Comparison of ENCODE assay signal across 39 mouse cellular contexts in the genomic region with DNA sequence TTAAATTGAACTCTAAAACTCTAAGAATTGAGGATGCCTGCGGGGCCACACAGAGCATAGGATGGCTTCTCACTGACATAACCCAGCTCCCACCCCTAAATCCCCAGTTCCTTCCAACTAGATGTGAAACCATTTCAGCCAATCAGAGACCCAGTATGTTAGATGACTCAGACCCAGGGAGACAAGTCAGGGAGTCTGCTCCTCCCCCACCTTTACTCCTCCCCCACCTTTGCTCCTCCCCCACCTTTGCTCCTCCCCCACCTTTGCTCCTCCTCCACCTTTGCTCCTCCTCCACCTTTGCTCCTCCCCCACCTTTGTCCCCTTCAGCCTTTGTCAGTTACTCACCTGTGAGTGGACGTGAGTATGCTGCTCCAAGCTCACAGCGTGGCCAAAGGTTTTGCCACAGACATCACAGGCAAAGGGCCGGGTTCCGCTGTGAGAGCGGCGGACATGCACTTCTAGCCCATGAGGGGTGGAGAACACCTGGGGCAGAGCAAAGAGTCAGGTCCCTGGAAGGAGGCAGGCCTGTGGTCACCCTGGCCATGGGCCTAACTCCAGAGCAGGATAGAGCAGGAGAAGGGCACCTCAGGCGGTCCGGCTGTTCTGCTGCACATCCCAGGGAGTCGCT. TPM values are rescaled to one million over a fixed set of nuclear protein-coding genes. Genes with fewer than 3 reads are reported as not detected.
DNase-seq lines count a peak whose midpoint lies in the region; ATAC-seq and TF ChIP-seq lines count a peak whose summit lies in the region.
"Had no signal": no experiment of that assay in that cellular context is flagged by ENCODE, and none has a peak within 500 bp of the region (broad histone marks: within the 10 kb centered on the region; RNA-seq: fewer than 3 reads in every experiment).

No protein-coding gene starts in this region.

- H3K27ac ChIP-seq in liver, embryonic 12.5 days, result peak overlapping the region; percentile 90
- no peak overlapping the region for H3K27ac ChIP-seq in liver, postnatal 0 days (ENCODE audit: low read depth)
- H3K27ac ChIP-seq in liver, embryonic 13.5 days, result peak overlapping the region; percentile 99
- H3K27ac ChIP-seq in hindbrain, postnatal 0 days, result no peak overlapping the region
- H3K27ac ChIP-seq: embryonic facial prominence, embryonic 15.5 days; forebrain, embryonic 12.5 days; intestine, embryonic 15.5 days; kidney, embryonic 15.5 days; left cerebral cortex, adult 2 months; limb, embryonic 13.5 days; macrophage; stomach, embryonic 15.5 days had no signal

- TF ChIP-seq CTCF in liver, postnatal 0 days (IDR thresholded peaks at IDR 0.05; ENCODE audit: low read depth), result no peak
- no peak for TF ChIP-seq CTCF in G1E (IDR thresholded peaks at IDR 0.05; ENCODE audit: low read depth, low read length)
- TF ChIP-seq CTCF in hindbrain, postnatal 0 days (IDR thresholded peaks at IDR 0.05; ENCODE audit: low read depth), result no peak

- 92% methylated on average over 10 of the region's 10 CpGs for WGBS in liver, embryonic 12.5 days (ENCODE audit: insufficient replicate concordance)
- WGBS in liver, postnatal 0 days (ENCODE audit: insufficient replicate concordance), result 90% methylated on average over 10 of the region's 10 CpGs
- WGBS in liver, embryonic 13.5 days (ENCODE audit: insufficient replicate concordance), result 88% methylated on average over 10 of the region's 10 CpGs
- 67% methylated on average over 10 of the region's 10 CpGs for WGBS in hindbrain, postnatal 0 days

- H3K9ac ChIP-seq in liver, embryonic 12.5 days, result no peak overlapping the region
- no peak overlapping the region for H3K9ac ChIP-seq in liver, postnatal 0 days (replicated peaks)
- H3K9ac ChIP-seq in liver, embryonic 13.5 days, result no peak overlapping the region
- no peak overlapping the region for H3K9ac ChIP-seq in hindbrain, postnatal 0 days (replicated peaks; ENCODE audit: low read length)
- H3K9ac ChIP-seq: embryonic facial prominence, embryonic 15.5 days; forebrain, embryonic 12.5 days; forebrain, postnatal 0 days; intestine, embryonic 15.5 days; kidney, embryonic 15.5 days; limb, embryonic 13.5 days; stomach, embryonic 15.5 days had no signal

- peaks cover 89% of the 10 kb centered on the region for H3K36me3 ChIP-seq in liver, embryonic 12.5 days
- peaks cover 52% of the 10 kb centered on the region for H3K36me3 ChIP-seq in liver, postnatal 0 days (replicated peaks; ENCODE audit: insufficient read depth, low read length)
- peaks cover 99% of the 10 kb centered on the region for H3K36me3 ChIP-seq in G1E (replicated peaks)
- H3K36me3 ChIP-seq in liver, embryonic 13.5 days, result peaks cover 91% of the 10 kb centered on the region
- H3K36me3 ChIP-seq in hindbrain, postnatal 0 days (ENCODE audit: insufficient read depth, low read length), result no peaks in the 10 kb centered on the region
- H3K36me3 ChIP-seq: embryonic facial prominence, embryonic 10.5 days; embryonic facial prominence, embryonic 15.5 days; forebrain, embryonic 12.5 days; intestine, embryonic 15.5 days; kidney, embryonic 15.5 days; limb, embryonic 13.5 days; stomach, embryonic 15.5 days had no signal

- TF ChIP-seq EP300 in liver, postnatal 0 days (IDR thresholded peaks at IDR 0.05; ENCODE audit: low read depth), result no peak

- no peak for DNase-seq in liver, postnatal 0 days
- peak; percentile 69 for DNase-seq in G1E (ENCODE audit: low spot score)
- DNase-seq in liver, embryonic 13.5 days, result no peak
- no peak for DNase-seq in layer of hippocampus, postnatal 25 days (ENCODE audit: extremely low spot score in 1 of 2, low spot score in 1 of 2)
- DNase-seq in embryo, embryonic 9.5 days (ENCODE audit: extremely low spot score), result no peak
- DNase-seq in hindbrain, postnatal 0 days (ENCODE audit: low spot score), result no peak
- DNase-seq: adrenal gland, postnatal 25 days; B cell, adult 2 months; cerebellum, adult 18-20 months; cerebellum, postnatal 14 days; forebrain, postnatal 0 days; gastrocnemius, postnatal 10 days; heart, postnatal 14 days; kidney, postnatal 25 days; lung, adult 2 months; lung, postnatal 10 days; midbrain, embryonic 14.5 days; right cerebral cortex, postnatal 14 days; thymus, postnatal 14 days had no signal

- no peaks in the 10 kb centered on the region for H3K27me3 ChIP-seq in liver, embryonic 12.5 days (replicated peaks)
- no peaks in the 10 kb centered on the region for H3K27me3 ChIP-seq in liver, postnatal 0 days (ENCODE audit: insufficient read depth, low read length)
- H3K27me3 ChIP-seq in G1E (ENCODE audit: insufficient read depth, low read length), result no peaks in the 10 kb centered on the region
- no peaks in the 10 kb centered on the region for H3K27me3 ChIP-seq in liver, embryonic 13.5 days
- H3K27me3 ChIP-seq in hindbrain, postnatal 0 days (ENCODE audit: insufficient read depth, low read length), result no peaks in the 10 kb centered on the region; the same call in 1 of the 2 replicates
- H3K27me3 ChIP-seq: embryonic facial prominence, embryonic 15.5 days; intestine, embryonic 15.5 days; kidney, embryonic 15.5 days; stomach, embryonic 15.5 days had no signal

- H3K4me1 ChIP-seq in liver, embryonic 12.5 days, result peaks cover 99% of the 10 kb centered on the region
- peaks cover 17% of the 10 kb centered on the region for H3K4me1 ChIP-seq in liver, postnatal 0 days (ENCODE audit: insufficient read depth)
- H3K4me1 ChIP-seq in G1E (ENCODE audit: insufficient read depth, low read depth, low read length), result peaks cover 99% of the 10 kb centered on the region
- H3K4me1 ChIP-seq in liver, embryonic 13.5 days (replicated peaks), result peaks cover 99% of the 10 kb centered on the region
- no peaks in the 10 kb centered on the region for H3K4me1 ChIP-seq in hindbrain, postnatal 0 days (ENCODE audit: insufficient read depth, low read length)
- H3K4me1 ChIP-seq: forebrain, embryonic 12.5 days had no signal

- H3K4me2 ChIP-seq in liver, embryonic 12.5 days, result no peak overlapping the region
- no peak overlapping the region for H3K4me2 ChIP-seq in liver, postnatal 0 days (ENCODE audit: low read depth, low read length)
- no peak overlapping the region for H3K4me2 ChIP-seq in liver, embryonic 13.5 days
- no peak overlapping the region for H3K4me2 ChIP-seq in hindbrain, postnatal 0 days (ENCODE audit: low read depth, low read length)
- H3K4me2 ChIP-seq: embryonic facial prominence, embryonic 15.5 days; forebrain, embryonic 12.5 days; intestine, embryonic 15.5 days; kidney, embryonic 15.5 days; limb, embryonic 13.5 days; stomach, embryonic 15.5 days had no signal

- no peak overlapping the region for H3K4me3 ChIP-seq in liver, embryonic 12.5 days
- H3K4me3 ChIP-seq in liver, postnatal 0 days (ENCODE audit: low read depth, low read length), result no peak overlapping the region
- peak overlapping the region; percentile 64; the same call in 1 of the 2 replicates for H3K4me3 ChIP-seq in G1E (ENCODE audit: low read depth, low read length)
- no peak overlapping the region for H3K4me3 ChIP-seq in liver, embryonic 13.5 days (replicated peaks)
- H3K4me3 ChIP-seq in hindbrain, postnatal 0 days (ENCODE audit: low read length), result no peak overlapping the region
- H3K4me3 ChIP-seq: embryonic facial prominence, embryonic 10.5 days; embryonic facial prominence, embryonic 15.5 days; forebrain, embryonic 12.5 days; intestine, embryonic 15.5 days; kidney, embryonic 15.5 days; left cerebral cortex, adult 2 months; limb, embryonic 13.5 days; stomach, embryonic 15.5 days had no signal

- H3K9me3 ChIP-seq in liver, embryonic 12.5 days (replicated peaks), result no peaks in the 10 kb centered on the region
- H3K9me3 ChIP-seq in liver, postnatal 0 days (ENCODE audit: low read length), result no peaks in the 10 kb centered on the region
- H3K9me3 ChIP-seq in G1E (replicated peaks), result no peaks in the 10 kb centered on the region
- H3K9me3 ChIP-seq in liver, embryonic 13.5 days (replicated peaks), result no peaks in the 10 kb centered on the region
- no peaks in the 10 kb centered on the region for H3K9me3 ChIP-seq in hindbrain, postnatal 0 days (ENCODE audit: low read length)
- H3K9me3 ChIP-seq: embryonic facial prominence, embryonic 10.5 days; embryonic facial prominence, embryonic 15.5 days; forebrain, embryonic 12.5 days; intestine, embryonic 15.5 days; kidney, embryonic 15.5 days; limb, embryonic 13.5 days; stomach, embryonic 15.5 days had no signal

- ATAC-seq in liver, embryonic 12.5 days, result no peak
- no peak for ATAC-seq in liver, postnatal 0 days
- ATAC-seq in G1E (ENCODE audit: extremely low read depth, insufficient number of reproducible peaks, low FRiP score, poor library complexity, severe bottlenecking), result no peak
- no peak for ATAC-seq in liver, embryonic 13.5 days (ENCODE audit: low read depth)
- no peak for ATAC-seq in hindbrain, postnatal 0 days
- ATAC-seq: forebrain, postnatal 0 days; hindbrain, embryonic 16.5 days; intestine, embryonic 15.5 days had no signal

RNA-seq across cellular contexts. Expression of a gene that starts 9.2 kb away (rescaled TPM):
- polyA plus RNA-seq in liver, embryonic 12.5 days (2016; fragmentation: Nextera tagmentation; extraction: Ambion mirVana), result 117 and 121 TPM in 2 replicates
- polyA plus RNA-seq in liver, postnatal 0 days (2015; fragmentation: Nextera tagmentation; extraction: Ambion mirVana), result 48.9 and 52.2 TPM in 2 replicates
- total RNA-seq in G1E (2014; fragmentation: Nextera tagmentation), result 537 and 588 TPM in 2 replicates
- 104 and 131 TPM in 2 replicates for total RNA-seq in G1E (2017)
- 649 and 739 TPM in 2 replicates for polyA plus RNA-seq in G1E (2012)
- polyA plus RNA-seq in liver, embryonic 13.5 days (2015; fragmentation: Nextera tagmentation; extraction: Ambion mirVana), result 99.2 and 109 TPM in 2 replicates
- total RNA-seq in layer of hippocampus, postnatal 25 days (2021), result not detected
- not detected in 2 replicates for total RNA-seq in hindbrain, postnatal 0 days (2014; rRNA removed)
- polyA plus RNA-seq in hindbrain, postnatal 0 days (2015; fragmentation: Nextera tagmentation; extraction: Ambion mirVana), result not detected in 2 replicates
- total RNA-seq: adrenal gland, postnatal 25 days; forebrain, postnatal 0 days; heart, postnatal 14 days; layer of hippocampus, adult 18-20 months; layer of hippocampus, postnatal 10 days; left cerebral cortex, adult 2 months; left cerebral cortex, postnatal 36 days had no signal
- polyA plus RNA-seq: cortical plate, adult 2 months; embryonic facial prominence, embryonic 15.5 days; forebrain, postnatal 0 days; hindbrain, embryonic 16.5 days; neural tube, embryonic 14.5 days had no signal

RNA-seq across cellular contexts. Expression of a gene that starts 28.5 kb away (rescaled TPM):
- 12.5 and 13.6 TPM in 2 replicates for polyA plus RNA-seq in liver, embryonic 12.5 days (2016; fragmentation: Nextera tagmentation; extraction: Ambion mirVana)
- 3.7 TPM in 2 replicates for polyA plus RNA-seq in liver, postnatal 0 days (2015; fragmentation: Nextera tagmentation; extraction: Ambion mirVana)
- 35.7 and 39.0 TPM in 2 replicates for total RNA-seq in G1E (2014; fragmentation: Nextera tagmentation)
- 22.1 and 26.6 TPM in 2 replicates for total RNA-seq in G1E (2017)
- polyA plus RNA-seq in G1E (2012), result 3.5 and 5.8 TPM in 2 replicates
- 7.8 and 8.4 TPM in 2 replicates for polyA plus RNA-seq in liver, embryonic 13.5 days (2015; fragmentation: Nextera tagmentation; extraction: Ambion mirVana)
- 10 to 100 TPM; 36.1 to 44.0 TPM for total RNA-seq in layer of hippocampus, postnatal 25 days (2021)
- total RNA-seq in hindbrain, postnatal 0 days (2014; rRNA removed), result 33.9 and 42.3 TPM in 2 replicates
- 20.0 and 22.7 TPM in 2 replicates for polyA plus RNA-seq in hindbrain, postnatal 0 days (2015; fragmentation: Nextera tagmentation; extraction: Ambion mirVana)

RNA-seq across cellular contexts. Expression of a gene that starts 29.0 kb away (rescaled TPM):
- polyA plus RNA-seq in liver, embryonic 12.5 days (2016; fragmentation: Nextera tagmentation; extraction: Ambion mirVana), result 24.9 and 26.3 TPM in 2 replicates
- 4.5 and 5.8 TPM in 2 replicates for polyA plus RNA-seq in liver, postnatal 0 days (2015; fragmentation: Nextera tagmentation; extraction: Ambion mirVana)
- total RNA-seq in G1E (2014; fragmentation: Nextera tagmentation) (60.2 and 60.9 TPM in 2 replicates), G1E (2017) (16.6 and 19.0 TPM in 2 replicates)
- polyA plus RNA-seq in G1E (2012), result 19.6 and 26.0 TPM in 2 replicates
- polyA plus RNA-seq in liver, embryonic 13.5 days (2015; fragmentation: Nextera tagmentation; extraction: Ambion mirVana), result 16.9 and 19.3 TPM in 2 replicates
- 10 to 100 TPM; 18.9 to 19.5 TPM for total RNA-seq in layer of hippocampus, postnatal 25 days (2021)
- total RNA-seq in hindbrain, postnatal 0 days (2014; rRNA removed), result 23.1 and 28.4 TPM in 2 replicates
- polyA plus RNA-seq in hindbrain, postnatal 0 days (2015; fragmentation: Nextera tagmentation; extraction: Ambion mirVana), result 27.4 and 29.5 TPM in 2 replicates

RNA-seq across cellular contexts. Expression of a gene that starts 49.3 kb away (rescaled TPM):
- not detected in 2 replicates for polyA plus RNA-seq in liver, embryonic 12.5 days (2016; fragmentation: Nextera tagmentation; extraction: Ambion mirVana)
- 4.7 TPM in 1 of 2 replicates, not detected in the other for polyA plus RNA-seq in liver, postnatal 0 days (2015; fragmentation: Nextera tagmentation; extraction: Ambion mirVana)
- total RNA-seq in G1E (2014; fragmentation: Nextera tagmentation) (not detected in 2 replicates), G1E (2017) (not detected in 2 replicates)
- polyA plus RNA-seq in G1E (2012), result not detected in 2 replicates
- polyA plus RNA-seq in liver, embryonic 13.5 days (2015; fragmentation: Nextera tagmentation; extraction: Ambion mirVana), result 0.05 and 0.34 TPM in 2 replicates
- not detected for total RNA-seq in layer of hippocampus, postnatal 25 days (2021)
- not detected in 2 replicates for total RNA-seq in hindbrain, postnatal 0 days (2014; rRNA removed)
- polyA plus RNA-seq in hindbrain, postnatal 0 days (2015; fragmentation: Nextera tagmentation; extraction: Ambion mirVana), result not detected in 2 replicates
- total RNA-seq: forebrain, postnatal 0 days; gastrocnemius, postnatal 10 days; heart, adult 8-10 months; heart, postnatal 14 days; layer of hippocampus, adult 18-20 months; layer of hippocampus, postnatal 10 days; left cerebral cortex, adult 2 months; left cerebral cortex, postnatal 36 days; monocyte, adult 5-6 weeks had no signal
- polyA plus RNA-seq: embryonic facial prominence, embryonic 10.5 days; forebrain, embryonic 12.5 days; forebrain, postnatal 0 days; heart, embryonic 14.5 days; hindbrain, embryonic 11.5 days; hindbrain, embryonic 16.5 days; macrophage; midbrain, embryonic 14.5 days; neural tube, embryonic 14.5 days had no signal

Comparison
In these comparisons a context has a peak if more than half of its experiments do, and no peak if none do; other contexts are left out.
1. H3K27ac ChIP-seq: peak in liver, embryonic 12.5 days (single experiment) and liver, embryonic 13.5 days (single experiment); none in liver, postnatal 0 days (single experiment) and hindbrain, postnatal 0 days (single experiment).
2. RNA of a gene that starts 9.2 kb away (polyA plus RNA-seq): 649 to 739 TPM in G1E, 117 to 121 TPM in liver, embryonic 12.5 days, 99.2 to 109 TPM in liver, embryonic 13.5 days and 48.9 to 52.2 TPM in liver, postnatal 0 days; not detected in hindbrain, postnatal 0 days; every median in the first group is over 10 times any median in the second.